Mouse (Mus musculus): ENCODE measurements around the gene Gm6588. TPM values are rescaled to one million over a fixed set of nuclear protein-coding genes. Genes with fewer than 3 reads are reported as not detected.

The Gm6588 gene
- total RNA-seq, 2 experiments from 2014 or later, result not detected

GRCm38 (mm10) chr5:112459903-112460302, 10.7 kb downstream of the Gm6588 start:
- DNase-seq, result no peak
- intact Hi-C loops (cut with DNase I; ENCODE audit: low total_unique reads), result no loop called here

GRCm38 (mm10) chr5:112466331-112466730, 17.1 kb downstream of the Gm6588 start:
- intact Hi-C loops (cut with DNase I; ENCODE audit: low total_unique reads), result no loop called here
- DNase-seq, result no peak

- intact Hi-C loops (cut with DNase I; ENCODE audit: low total_unique reads), result no loop called here
- no peak for DNase-seq
Measured at GRCm38 (mm10) chr5:112468986-112469581, 19.9 kb downstream of the Gm6588 start.

- intact Hi-C loops (cut with DNase I; ENCODE audit: low total_unique reads), result no loop called here
- DNase-seq, result peak; percentile 32
Measured at GRCm38 (mm10) chr5:112470144-112470543, 20.9 kb downstream of the Gm6588 start.

GRCm38 (mm10) chr5:112473453-112473852, 24.2 kb downstream of the Gm6588 start:
- DNase-seq, result no peak
- intact Hi-C loops (cut with DNase I; ENCODE audit: low total_unique reads), result no loop called here

GRCm38 (mm10) chr5:112481946-112482410, 32.8 kb downstream of the Gm6588 start:
- DNase-seq, result no peak
- intact Hi-C loops (cut with DNase I; ENCODE audit: low total_unique reads), result no loop called here

- intact Hi-C loops (cut with DNase I; ENCODE audit: low total_unique reads), result no loop called here
- DNase-seq, result no peak
Measured at GRCm38 (mm10) chr5:112482551-112482950, 33.3 kb downstream of the Gm6588 start.

- intact Hi-C loops (cut with DNase I; ENCODE audit: low total_unique reads), result no loop called here
- no peak for DNase-seq
Measured at GRCm38 (mm10) chr5:112483030-112483429, 33.8 kb downstream of the Gm6588 start.

GRCm38 (mm10) chr5:112484924-112485715, 35.9 kb downstream of the Gm6588 start:
- intact Hi-C loops (cut with DNase I; ENCODE audit: low total_unique reads), result no loop called here
- DNase-seq, result no peak

GRCm38 (mm10) chr5:112486415-112486814, 37.2 kb downstream of the Gm6588 start:
- no peak for DNase-seq

GRCm38 (mm10) chr5:112487504-112487903, 38.3 kb downstream of the Gm6588 start:
- intact Hi-C loops (cut with DNase I; ENCODE audit: low total_unique reads), result no loop called here
- DNase-seq, result no peak

More at GRCm38 (mm10) chr5:112486415-112486814, 37.2 kb downstream of the Gm6588 start:
- intact Hi-C loops (cut with DNase I; ENCODE audit: low total_unique reads), result no loop called here

GRCm38 (mm10) chr5:112488101-112488776, 39.0 kb downstream of the Gm6588 start:
- intact Hi-C loops (cut with DNase I; ENCODE audit: low total_unique reads), result no loop called here
- DNase-seq, result no peak

GRCm38 (mm10) chr5:112491489-112491888, 42.3 kb downstream of the Gm6588 start:
- intact Hi-C loops (cut with DNase I; ENCODE audit: low total_unique reads), result no loop called here
- DNase-seq, result no peak

- DNase-seq, result peak; percentile 17
- intact Hi-C loops (cut with DNase I; ENCODE audit: low total_unique reads), result no loop called here
Measured at GRCm38 (mm10) chr5:112493492-112493891, 44.3 kb downstream of the Gm6588 start.

- intact Hi-C loops (cut with DNase I; ENCODE audit: low total_unique reads), result no loop called here
- no peak for DNase-seq
Measured at GRCm38 (mm10) chr5:112496753-112497369, 47.6 kb downstream of the Gm6588 start.

GRCm38 (mm10) chr5:112498921-112499917, 50.0 kb downstream of the Gm6588 start:
- no peak for DNase-seq
- intact Hi-C loops (cut with DNase I; ENCODE audit: low total_unique reads), result no loop called here

GRCm38 (mm10) chr5:112499918-112500682, 50.9 kb downstream of the Gm6588 start:
- DNase-seq, result no peak
- intact Hi-C loops (cut with DNase I; ENCODE audit: low total_unique reads), result no loop called here

Data from gastrocnemius, postnatal 14 days (tissue).